Mouse (Mus musculus): ENCODE measurements around the gene Eef2. TPM values are rescaled to one million over a fixed set of nuclear protein-coding genes. Genes with fewer than 3 reads are reported as not detected.
"Not testable (repeated sequence)": the region's sequence is repeated elsewhere in the genome, so short reads cannot be mapped to it uniquely, and the experiment has no call there.

Eef2 gene
- polyA plus RNA-seq, 1 experiment, result 2,100 TPM

- 89% methylated on average over 4 of the region's 4 CpGs for WGBS
- DNase-seq, result no peak
These were observed 27.7 kb downstream of the Eef2 start for GRCm38 (mm10) chr10:81204137-81204536.

GRCm38 (mm10) chr10:81210154-81210553 is 33.7 kb downstream of the Eef2 start:
- H3K4me3 ChIP-seq (ENCODE audit: control insufficient read depth, insufficient read depth, low read length), result no peak overlapping the region
- H3K27ac ChIP-seq (ENCODE audit: control insufficient read depth, insufficient read depth, low read length), result no peak overlapping the region
- H3K36me3 ChIP-seq (ENCODE audit: control insufficient read depth, insufficient read depth, low read length), result no peaks in the 10 kb centered on the region
- TF ChIP-seq CTCF (IDR thresholded peaks at IDR 0.05; ENCODE audit: borderline replicate concordance, control insufficient read depth, extremely low read depth, insufficient read depth, low read length, poor library complexity) (no peak), POLR2A (IDR thresholded peaks at IDR 0.05; ENCODE audit: control insufficient read depth, extremely low read depth, insufficient read depth, low read length, poor library complexity) (no peak)
- H3K27me3 ChIP-seq (ENCODE audit: control insufficient read depth, insufficient read depth, low read length), result no peaks in the 10 kb centered on the region
- WGBS, result 97% methylated on average over 5 of the region's 5 CpGs
- DNase-seq, result no peak
- H3K4me1 ChIP-seq (replicated peaks; ENCODE audit: control insufficient read depth, insufficient read depth, low read length), result no peaks in the 10 kb centered on the region

More at GRCm38 (mm10) chr10:81204137-81204536, 27.7 kb downstream of the Eef2 start:
- Histone ChIP-seq H3K36me3 (ENCODE audit: control insufficient read depth, insufficient read depth, low read length) (no peaks in the 10 kb centered on the region), H3K4me3 (ENCODE audit: control insufficient read depth, insufficient read depth, low read length) (no peak overlapping the region), H3K27me3 (ENCODE audit: control insufficient read depth, insufficient read depth, low read length) (no peaks in the 10 kb centered on the region), H3K4me1 (replicated peaks; ENCODE audit: control insufficient read depth, insufficient read depth, low read length) (no peaks in the 10 kb centered on the region), H3K27ac (ENCODE audit: control insufficient read depth, insufficient read depth, low read length) (no peak overlapping the region)
- TF ChIP-seq CTCF (IDR thresholded peaks at IDR 0.05; ENCODE audit: borderline replicate concordance, control insufficient read depth, extremely low read depth, insufficient read depth, low read length, poor library complexity), result no peak
- no peak for TF ChIP-seq POLR2A (IDR thresholded peaks at IDR 0.05; ENCODE audit: control insufficient read depth, extremely low read depth, insufficient read depth, low read length, poor library complexity)

GRCm38 (mm10) chr10:81216260-81216659 is 39.8 kb downstream of the Eef2 start:
- DNase-seq, result no peak
- Histone ChIP-seq H3K27ac (ENCODE audit: control insufficient read depth, insufficient read depth, low read length) (no peak overlapping the region), H3K27me3 (ENCODE audit: control insufficient read depth, insufficient read depth, low read length) (no peaks in the 10 kb centered on the region), H3K4me1 (replicated peaks; ENCODE audit: control insufficient read depth, insufficient read depth, low read length) (no peaks in the 10 kb centered on the region), H3K36me3 (ENCODE audit: control insufficient read depth, insufficient read depth, low read length) (no peaks in the 10 kb centered on the region), H3K4me3 (ENCODE audit: control insufficient read depth, insufficient read depth, low read length) (no peak overlapping the region)
- TF ChIP-seq POLR2A (IDR thresholded peaks at IDR 0.05; ENCODE audit: control insufficient read depth, extremely low read depth, insufficient read depth, low read length, poor library complexity) (no peak), CTCF (IDR thresholded peaks at IDR 0.05; ENCODE audit: borderline replicate concordance, control insufficient read depth, extremely low read depth, insufficient read depth, low read length, poor library complexity) (no peak)
- WGBS, result 86% methylated on average over 6 of the region's 6 CpGs

- Histone ChIP-seq H3K27ac (ENCODE audit: control insufficient read depth, insufficient read depth, low read length) (no peak overlapping the region), H3K4me1 (replicated peaks; ENCODE audit: control insufficient read depth, insufficient read depth, low read length) (peaks cover 3% of the 10 kb centered on the region; the same call in 1 of the 2 replicates), H3K36me3 (ENCODE audit: control insufficient read depth, insufficient read depth, low read length) (no peaks in the 10 kb centered on the region), H3K27me3 (ENCODE audit: control insufficient read depth, insufficient read depth, low read length) (no peaks in the 10 kb centered on the region), H3K4me3 (ENCODE audit: control insufficient read depth, insufficient read depth, low read length) (no peak overlapping the region)
- WGBS, result 84% methylated on average over 6 of the region's 6 CpGs
- no peak for DNase-seq
- no peak for TF ChIP-seq POLR2A (IDR thresholded peaks at IDR 0.05; ENCODE audit: control insufficient read depth, extremely low read depth, insufficient read depth, low read length, poor library complexity)
These were observed 40.4 kb downstream of the Eef2 start for GRCm38 (mm10) chr10:81216810-81217209.

GRCm38 (mm10) chr10:81217267-81217666 is 40.8 kb downstream of the Eef2 start:
- peak; percentile 46 for DNase-seq
- not testable (repeated sequence) for H3K4me1 ChIP-seq (replicated peaks; ENCODE audit: control insufficient read depth, insufficient read depth, low read length); H3K27me3 ChIP-seq (ENCODE audit: control insufficient read depth, insufficient read depth, low read length); H3K27ac ChIP-seq (ENCODE audit: control insufficient read depth, insufficient read depth, low read length); H3K36me3 ChIP-seq (ENCODE audit: control insufficient read depth, insufficient read depth, low read length); H3K4me3 ChIP-seq (ENCODE audit: control insufficient read depth, insufficient read depth, low read length)
- 16% methylated on average over 1 of the region's 1 CpGs for WGBS

- Histone ChIP-seq H3K4me3 (ENCODE audit: control insufficient read depth, insufficient read depth, low read length) (no peak overlapping the region), H3K36me3 (ENCODE audit: control insufficient read depth, insufficient read depth, low read length) (no peaks in the 10 kb centered on the region), H3K27ac (ENCODE audit: control insufficient read depth, insufficient read depth, low read length) (no peak overlapping the region), H3K27me3 (ENCODE audit: control insufficient read depth, insufficient read depth, low read length) (no peaks in the 10 kb centered on the region), H3K4me1 (replicated peaks; ENCODE audit: control insufficient read depth, insufficient read depth, low read length) (peaks cover 3% of the 10 kb centered on the region; the same call in 1 of the 2 replicates)
- 16% methylated on average over 7 of the region's 7 CpGs for WGBS
- TF ChIP-seq CTCF (IDR thresholded peaks at IDR 0.05; ENCODE audit: borderline replicate concordance, control insufficient read depth, extremely low read depth, insufficient read depth, low read length, poor library complexity) (peak; percentile 92), POLR2A (IDR thresholded peaks at IDR 0.05; ENCODE audit: control insufficient read depth, extremely low read depth, insufficient read depth, low read length, poor library complexity) (no peak)
- peak; percentile 76 for DNase-seq
These were observed 41.5 kb downstream of the Eef2 start for GRCm38 (mm10) chr10:81217964-81218363.

- 65% methylated on average over 5 of the region's 5 CpGs for WGBS
- no peaks in the 10 kb centered on the region for H3K27me3 ChIP-seq (ENCODE audit: control insufficient read depth, insufficient read depth, low read length)
- no peak for TF ChIP-seq CTCF (IDR thresholded peaks at IDR 0.05; ENCODE audit: borderline replicate concordance, control insufficient read depth, extremely low read depth, insufficient read depth, low read length, poor library complexity)
- TF ChIP-seq POLR2A (IDR thresholded peaks at IDR 0.05; ENCODE audit: control insufficient read depth, extremely low read depth, insufficient read depth, low read length, poor library complexity), result no peak
- no peak overlapping the region for H3K4me3 ChIP-seq (ENCODE audit: control insufficient read depth, insufficient read depth, low read length)
- H3K4me1 ChIP-seq (replicated peaks; ENCODE audit: control insufficient read depth, insufficient read depth, low read length), result peaks cover 3% of the 10 kb centered on the region; the same call in 1 of the 2 replicates
- H3K27ac ChIP-seq (ENCODE audit: control insufficient read depth, insufficient read depth, low read length), result no peak overlapping the region
- no peak for DNase-seq
- no peaks in the 10 kb centered on the region for H3K36me3 ChIP-seq (ENCODE audit: control insufficient read depth, insufficient read depth, low read length)
These were observed 45.1 kb downstream of the Eef2 start for GRCm38 (mm10) chr10:81221402-81222015.

- H3K36me3 ChIP-seq (ENCODE audit: control insufficient read depth, insufficient read depth, low read length), result not testable (repeated sequence)
These were observed 47.3 kb downstream of the Eef2 start for GRCm38 (mm10) chr10:81223731-81224130.

More at GRCm38 (mm10) chr10:81223731-81224130, 47.3 kb downstream of the Eef2 start:
- H3K27me3 ChIP-seq (ENCODE audit: control insufficient read depth, insufficient read depth, low read length); H3K27ac ChIP-seq (ENCODE audit: control insufficient read depth, insufficient read depth, low read length); DNase-seq; H3K4me1 ChIP-seq (replicated peaks; ENCODE audit: control insufficient read depth, insufficient read depth, low read length); H3K4me3 ChIP-seq (ENCODE audit: control insufficient read depth, insufficient read depth, low read length): not testable (repeated sequence)
- WGBS, result 75% methylated on average over 2 of the region's 2 CpGs

Data from thymus, adult 2 months (tissue).